Mouse (Mus musculus): ENCODE measurements at regions not wholly inside any gene's neighbourhood (a gene's known extent, or its start where the extent isn't known, plus 50 kb on each side); places are given as distances from the start of the nearest gene placed in this dataset.

GRCm38 (mm10) chr5:4267717-4268116 lies 75.5 kb downstream of the Mterf1b start:
- TF ChIP-seq CTCF (IDR thresholded peaks at IDR 0.05; ENCODE audit: low read depth) (no peak), EP300 (IDR thresholded peaks at IDR 0.05; ENCODE audit: low read depth) (no peak)

Measured in liver, embryonic 14.5 days (tissue).